Mouse (Mus musculus): ENCODE data around the gene Stag1.

GRCm38 (mm10) chr9:100982786-100983185 lies 385.2 kb downstream of the Stag1 start:
- TF ChIP-seq CTCF (IDR thresholded peaks at IDR 0.05; ENCODE audit: extremely low read depth, insufficient read depth, low read length): no peak
- no peak for TF ChIP-seq POLR2A (IDR thresholded peaks at IDR 0.05; ENCODE audit: extremely low read depth, insufficient read depth, low read length)
